Mouse (Mus musculus) E14TG2a.4 (cell line): Measurements from ENCODE around the gene Nlk.

ENCODE experiments used
- H3K27me3 ChIP-seq: 2 replicates; pipeline ENCODE4 v1.6.1; 2014; ENCODE audit warnings: low read length, control low read depth; ENCODE audit not compliant: insufficient read depth
- H3K36me3 ChIP-seq: 2 replicates; pipeline ENCODE4 v1.6.1; 2014; ENCODE audit warnings: low read length, control low read depth; ENCODE audit not compliant: insufficient read depth
- H3K4me1 ChIP-seq: replicated peaks from 2 replicates; pipeline ENCODE4 v1.6.1; 2014; ENCODE audit warnings: low read depth, low read length, control low read depth
- H3K4me3 ChIP-seq: replicated peaks from 2 replicates; pipeline ENCODE4 v1.5.1; 2014; ENCODE audit warnings: mild to moderate bottlenecking, low read length
- H3K9me3 ChIP-seq: 2 replicates; pipeline ENCODE4 v1.6.1; 2014; ENCODE audit warnings: low read length, control low read depth
- CTCF ChIP-seq: conservative IDR thresholded peaks from 2 replicates; pipeline ENCODE4 v1.5.1; 2014; ENCODE audit warnings: low read length
- NANOG ChIP-seq: IDR thresholded peaks from 2 replicates; pipeline ENCODE4 v1.6.1; 2014; ENCODE audit warnings: borderline replicate concordance, low read length, mixed read lengths
- POU5F1 ChIP-seq: IDR thresholded peaks from 2 replicates; pipeline ENCODE4 v1.6.1; 2014; ENCODE audit warnings: low read length, borderline replicate concordance

Nlk gene

GRCm38 (mm10) chr11:78732619-78733018 is 35.4 kb upstream of the Nlk start:
- Histone ChIP-seq H3K27me3 (peaks cover 4% of the 10 kb centered on the region; the same call in 1 of the 2 replicates), H3K4me3 (no peak overlapping the region), H3K9me3 (no peaks in the 10 kb centered on the region), H3K4me1 (no peaks in the 10 kb centered on the region), H3K36me3 (no peaks in the 10 kb centered on the region)
- no peak for TF ChIP-seq NANOG
- no peak for TF ChIP-seq POU5F1
- TF ChIP-seq CTCF, result no peak

- Histone ChIP-seq H3K36me3 (no peaks in the 10 kb centered on the region), H3K27me3 (peaks cover 7% of the 10 kb centered on the region; the same call in 1 of the 2 replicates), H3K9me3 (no peaks in the 10 kb centered on the region)
Observed at GRCm38 (mm10) chr11:78730902-78731301, 33.7 kb upstream of the Nlk start.

GRCm38 (mm10) chr11:78728041-78728440 is 30.9 kb upstream of the Nlk start:
- H3K4me1 ChIP-seq, result no peaks in the 10 kb centered on the region
- H3K9me3 ChIP-seq, result no peaks in the 10 kb centered on the region
- TF ChIP-seq CTCF (no peak), POU5F1 (no peak), NANOG (no peak)
- no peaks in the 10 kb centered on the region for H3K36me3 ChIP-seq
- H3K4me3 ChIP-seq, result no peak overlapping the region
- peaks cover 9% of the 10 kb centered on the region; the same call in 1 of the 2 replicates for H3K27me3 ChIP-seq

More at GRCm38 (mm10) chr11:78730902-78731301, 33.7 kb upstream of the Nlk start:
- Histone ChIP-seq H3K4me1 (no peaks in the 10 kb centered on the region), H3K4me3 (no peak overlapping the region)
- TF ChIP-seq POU5F1 (no peak), CTCF (no peak), NANOG (no peak)

GRCm38 (mm10) chr11:78726366-78726765 is 29.2 kb upstream of the Nlk start:
- H3K36me3 ChIP-seq, result no peaks in the 10 kb centered on the region
- no peaks in the 10 kb centered on the region for H3K4me1 ChIP-seq
- TF ChIP-seq NANOG, result no peak
- no peak for TF ChIP-seq POU5F1
- no peak for TF ChIP-seq CTCF
- peaks cover 9% of the 10 kb centered on the region; the same call in 1 of the 2 replicates for H3K27me3 ChIP-seq
- H3K9me3 ChIP-seq, result no peaks in the 10 kb centered on the region
- H3K4me3 ChIP-seq, result no peak overlapping the region

- H3K36me3 ChIP-seq, result no peaks in the 10 kb centered on the region
- TF ChIP-seq CTCF (no peak), NANOG (no peak), POU5F1 (no peak)
- no peaks in the 10 kb centered on the region for H3K4me1 ChIP-seq
- H3K9me3 ChIP-seq, result no peaks in the 10 kb centered on the region
- H3K4me3 ChIP-seq, result no peak overlapping the region
- H3K27me3 ChIP-seq, result peaks cover 9% of the 10 kb centered on the region; the same call in 1 of the 2 replicates
Observed at GRCm38 (mm10) chr11:78724792-78725191, 27.6 kb upstream of the Nlk start.

GRCm38 (mm10) chr11:78721419-78721818 is 24.2 kb upstream of the Nlk start:
- TF ChIP-seq CTCF (no peak), NANOG (no peak), POU5F1 (no peak)
- Histone ChIP-seq H3K9me3 (no peaks in the 10 kb centered on the region), H3K4me3 (no peak overlapping the region), H3K4me1 (no peaks in the 10 kb centered on the region), H3K27me3 (peaks cover 2% of the 10 kb centered on the region; the same call in 1 of the 2 replicates), H3K36me3 (no peaks in the 10 kb centered on the region)

GRCm38 (mm10) chr11:78717655-78718054 is 20.5 kb upstream of the Nlk start:
- H3K4me1 ChIP-seq, result no peaks in the 10 kb centered on the region
- no peaks in the 10 kb centered on the region for H3K36me3 ChIP-seq
- TF ChIP-seq NANOG, result no peak
- TF ChIP-seq CTCF, result no peak
- TF ChIP-seq POU5F1, result no peak
- H3K27me3 ChIP-seq, result no peaks in the 10 kb centered on the region; the same call in 1 of the 2 replicates
- H3K4me3 ChIP-seq, result no peak overlapping the region
- H3K9me3 ChIP-seq, result no peaks in the 10 kb centered on the region

- H3K4me3 ChIP-seq, result no peak overlapping the region
- TF ChIP-seq NANOG (no peak), CTCF (no peak), POU5F1 (no peak)
- no peaks in the 10 kb centered on the region for H3K36me3 ChIP-seq
- peaks cover 4% of the 10 kb centered on the region; the same call in 1 of the 2 replicates for H3K27me3 ChIP-seq
- H3K9me3 ChIP-seq, result no peaks in the 10 kb centered on the region
- H3K4me1 ChIP-seq, result no peaks in the 10 kb centered on the region
Observed at GRCm38 (mm10) chr11:78708642-78709041, 11.5 kb upstream of the Nlk start.

- no peak overlapping the region for H3K4me3 ChIP-seq
- no peaks in the 10 kb centered on the region for H3K9me3 ChIP-seq
- TF ChIP-seq NANOG, result no peak
- no peak for TF ChIP-seq POU5F1
- no peak for TF ChIP-seq CTCF
- H3K4me1 ChIP-seq, result no peaks in the 10 kb centered on the region
- H3K27me3 ChIP-seq, result peaks cover 12% of the 10 kb centered on the region; the same call in 1 of the 2 replicates
- H3K36me3 ChIP-seq, result no peaks in the 10 kb centered on the region
Observed at GRCm38 (mm10) chr11:78706026-78706425, 8.9 kb upstream of the Nlk start.

- Histone ChIP-seq H3K9me3 (no peaks in the 10 kb centered on the region), H3K4me1 (peaks cover 3% of the 10 kb centered on the region), H3K36me3 (no peaks in the 10 kb centered on the region), H3K4me3 (no peak overlapping the region), H3K27me3 (peaks cover 8% of the 10 kb centered on the region; the same call in 1 of the 2 replicates)
- TF ChIP-seq NANOG (no peak), POU5F1 (no peak), CTCF (no peak)
Observed at GRCm38 (mm10) chr11:78703085-78703484, 5.9 kb upstream of the Nlk start.
